Mouse (Mus musculus) layer of hippocampus, postnatal 36 days (tissue): Measurements from ENCODE around the gene Sipa1l3. TPM values are rescaled to one million over a fixed set of nuclear protein-coding genes. Genes with fewer than 3 reads are reported as not detected.

Source experiments
- DNase-seq, 2 experiments: peaks; one replicate each; pipeline ENCODE4 v3.0.0; 2022
- total RNA-seq, 2 experiments: library from RNA; stranded (reverse); gene quantifications; 2 replicates each; pipeline ENCODE4 v1.2.3; 2021

Gene Sipa1l3
- total RNA-seq, 2 experiments from 2014 or later = 242 to 252 TPM

- no peak for DNase-seq
Measured at GRCm38 (mm10) chr7:29410402-29410801, 108.0 kb downstream of the Sipa1l3 start.

- DNase-seq = no peak
Measured at GRCm38 (mm10) chr7:29406855-29407254, 111.6 kb downstream of the Sipa1l3 start.

GRCm38 (mm10) chr7:29404126-29404525 lies 114.3 kb downstream of the Sipa1l3 start:
- no peak for DNase-seq

- DNase-seq = no peak
Measured at GRCm38 (mm10) chr7:29402015-29402414, 116.4 kb downstream of the Sipa1l3 start.

GRCm38 (mm10) chr7:29400451-29400850 lies 118.0 kb downstream of the Sipa1l3 start:
- DNase-seq = no peak

GRCm38 (mm10) chr7:29399056-29399455 lies 119.4 kb downstream of the Sipa1l3 start:
- no peak for DNase-seq

GRCm38 (mm10) chr7:29397486-29397885 lies 121.0 kb downstream of the Sipa1l3 start:
- no peak for DNase-seq

GRCm38 (mm10) chr7:29396943-29397340 lies 121.5 kb downstream of the Sipa1l3 start:
- DNase-seq = no peak

GRCm38 (mm10) chr7:29396216-29396942 lies 122.1 kb downstream of the Sipa1l3 start:
- no peak for DNase-seq

- no peak for DNase-seq
Measured at GRCm38 (mm10) chr7:29395179-29395578, 123.3 kb downstream of the Sipa1l3 start.

GRCm38 (mm10) chr7:29393292-29393691 lies 125.1 kb downstream of the Sipa1l3 start:
- no peak for DNase-seq

- no peak for DNase-seq
Measured at GRCm38 (mm10) chr7:29392805-29393204, 125.6 kb downstream of the Sipa1l3 start.

- DNase-seq = no peak
Measured at GRCm38 (mm10) chr7:29391761-29392512, 126.5 kb downstream of the Sipa1l3 start.

- DNase-seq = no peak
Measured at GRCm38 (mm10) chr7:29391112-29391760, 127.2 kb downstream of the Sipa1l3 start.

GRCm38 (mm10) chr7:29390234-29390633 lies 128.2 kb downstream of the Sipa1l3 start:
- DNase-seq = no peak

- DNase-seq = peak; percentile 62 to 68
Measured at GRCm38 (mm10) chr7:29387524-29388068, 130.8 kb downstream of the Sipa1l3 start.

GRCm38 (mm10) chr7:29386349-29386748 lies 132.1 kb downstream of the Sipa1l3 start:
- no peak for DNase-seq

- no peak for DNase-seq
Measured at GRCm38 (mm10) chr7:29385791-29386190, 132.7 kb downstream of the Sipa1l3 start.

- DNase-seq = peak; percentile 75 to 76
Measured at GRCm38 (mm10) chr7:29383255-29383654, 135.2 kb downstream of the Sipa1l3 start.

- no peak for DNase-seq
Measured at GRCm38 (mm10) chr7:29381466-29382040, 136.9 kb downstream of the Sipa1l3 start.

GRCm38 (mm10) chr7:29374054-29374453 lies 144.4 kb downstream of the Sipa1l3 start:
- no peak for DNase-seq

- DNase-seq = no peak
Measured at GRCm38 (mm10) chr7:29372123-29372522, 146.3 kb downstream of the Sipa1l3 start.

- DNase-seq = no peak
Measured at GRCm38 (mm10) chr7:29370031-29370430, 148.4 kb downstream of the Sipa1l3 start.
